Mouse (Mus musculus) naive thymus-derived CD4-positive, alpha-beta T cell, adult 2 months (primary cell): ENCODE results near the gene Slc17a3.

Experiments
- DNase-seq: peaks from one replicate; pipeline ENCODE4 v3.0.0-alpha.2; 2011; ENCODE audit warnings: low read depth

Slc17a3 gene

DNA sequence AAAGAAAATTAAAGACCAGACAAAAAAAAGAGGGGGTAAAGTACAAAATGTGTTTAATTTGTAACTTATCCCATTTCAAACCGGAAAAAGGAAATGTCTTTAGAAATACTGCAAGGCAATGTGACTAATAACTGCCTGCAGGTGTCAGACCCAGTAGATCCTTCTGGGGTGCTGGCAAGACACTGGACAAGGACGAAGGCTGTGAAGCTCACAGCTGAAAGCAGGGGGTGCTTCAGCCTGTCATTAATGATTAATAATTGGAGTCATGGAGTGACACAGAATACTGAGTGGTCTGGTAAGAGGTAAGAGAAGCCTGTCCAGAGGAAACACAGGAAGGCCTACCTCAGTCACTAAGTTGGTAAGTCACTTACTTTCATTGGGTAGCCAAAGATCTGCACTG, at the start of gene Slc17a3:
Gene Slc17a3, plus strand, starts transcription at position 127 of the 400 bp plus-strand sequence.
- DNase-seq, result no peak

DNA sequence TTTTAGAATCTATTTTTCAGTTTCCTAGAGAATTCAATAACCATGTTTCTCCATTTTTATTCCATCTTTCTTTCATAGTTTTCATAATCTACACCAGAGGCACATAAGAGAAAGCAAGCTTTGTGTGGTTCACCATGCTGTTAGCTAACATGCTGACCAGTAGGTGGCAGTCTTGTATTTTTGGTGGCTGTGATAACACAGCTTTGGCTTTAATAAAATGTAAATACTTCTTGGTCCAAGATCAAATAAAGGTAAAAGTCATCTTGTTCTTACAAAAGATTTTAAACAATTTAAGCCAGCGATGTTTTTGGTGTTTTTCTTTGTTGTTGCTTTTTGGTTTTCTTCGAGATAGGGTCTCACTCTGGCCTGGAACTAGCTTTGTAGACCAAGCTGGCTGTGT, 46.7 kb upstream of the Slc17a3 start:
- peak; percentile 69 for DNase-seq

DNA sequence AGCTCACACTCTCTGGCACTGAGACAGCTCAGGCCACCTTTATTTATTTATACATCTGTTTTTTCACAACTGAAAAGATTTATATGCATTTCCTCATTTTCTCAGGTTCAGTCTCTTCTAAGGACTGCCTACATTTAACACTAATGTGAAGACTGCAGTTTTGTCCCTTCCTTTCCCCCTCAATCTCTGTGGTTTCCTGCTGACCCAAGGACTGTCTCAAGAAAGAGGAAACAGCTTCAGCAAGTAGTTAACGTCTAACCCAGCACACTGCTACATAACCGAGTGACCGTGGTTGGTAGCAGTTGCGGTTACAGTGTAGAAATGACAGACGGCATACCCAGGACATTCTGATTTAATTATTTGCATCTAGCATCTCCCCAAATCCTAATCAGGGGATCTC, 39.8 kb upstream of the Slc17a3 start:
- no peak for DNase-seq

DNA sequence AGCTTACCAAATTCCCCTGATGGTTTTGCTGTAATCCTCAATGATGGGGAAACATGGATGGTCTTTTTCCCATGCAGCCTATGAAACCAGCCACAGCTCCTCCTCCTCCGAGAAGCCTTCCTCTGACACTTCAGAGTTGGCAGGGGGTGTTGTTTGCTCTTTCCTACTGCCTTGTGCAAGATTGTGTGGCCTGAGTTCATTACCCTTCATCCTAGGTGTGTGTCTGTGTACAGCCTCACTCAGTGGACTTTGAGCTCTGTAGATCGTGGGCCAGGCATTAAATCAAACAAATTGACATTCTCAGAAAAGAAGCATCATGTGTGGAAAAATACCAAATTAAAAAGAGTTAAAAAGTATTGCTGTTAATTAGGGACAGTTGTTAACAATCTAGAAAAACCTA, 34.7 kb upstream of the Slc17a3 start:
- DNase-seq, result no peak

DNA sequence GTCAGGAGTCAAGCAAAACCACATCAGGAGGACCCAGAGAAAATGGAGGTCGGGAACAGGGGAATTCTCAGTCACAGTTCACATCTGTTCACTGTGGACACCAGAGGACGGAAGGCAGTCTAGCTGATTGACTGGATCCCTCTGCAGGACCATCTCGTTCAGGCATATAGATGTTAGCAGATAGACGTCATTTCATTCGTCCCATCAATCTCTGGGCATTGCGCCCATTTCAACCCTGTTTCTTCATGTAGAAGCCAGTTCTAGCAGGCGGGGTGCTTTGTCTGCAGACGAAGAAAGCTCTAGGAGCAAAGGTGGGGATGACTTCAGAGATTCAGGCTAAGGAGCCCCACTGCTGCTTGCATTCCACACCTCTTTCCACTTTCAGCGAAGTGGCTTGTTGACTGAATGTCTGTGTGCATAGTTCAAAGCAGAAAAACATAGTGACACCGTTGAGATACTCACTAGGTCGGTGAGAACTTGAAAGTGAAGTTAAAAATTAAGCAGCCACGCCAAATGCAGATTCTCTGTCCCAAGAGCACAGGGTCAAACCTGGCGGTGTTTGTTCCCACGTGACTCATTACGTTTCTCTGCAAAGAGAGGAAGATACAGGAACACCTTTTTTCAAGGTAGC, 32.7 kb upstream of the Slc17a3 start, which contains the start of gene Slc17a2:
Gene Slc17a2, plus strand, starts transcription at position 572 of the 631 bp plus-strand sequence.
- DNase-seq, result no peak

DNA sequence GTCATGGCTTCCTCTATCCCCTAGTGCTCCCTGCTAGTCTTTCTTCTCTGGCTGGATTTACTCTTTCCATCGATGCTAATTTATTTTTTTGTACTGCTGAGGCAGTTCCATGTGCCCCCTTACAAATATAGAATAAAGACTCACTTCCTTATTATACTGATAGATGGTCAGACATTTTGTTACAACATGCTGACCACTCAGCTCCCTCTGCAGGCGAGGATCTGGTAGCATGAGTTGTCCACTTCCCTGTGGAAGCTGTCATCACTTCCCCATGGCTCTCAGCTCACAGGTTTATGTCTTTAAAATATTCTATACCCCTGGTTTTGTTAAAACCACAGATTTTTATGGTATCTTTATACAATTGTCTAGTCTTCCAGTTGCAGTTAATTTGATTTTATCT, 23.1 kb upstream of the Slc17a3 start:
- no peak for DNase-seq

DNA sequence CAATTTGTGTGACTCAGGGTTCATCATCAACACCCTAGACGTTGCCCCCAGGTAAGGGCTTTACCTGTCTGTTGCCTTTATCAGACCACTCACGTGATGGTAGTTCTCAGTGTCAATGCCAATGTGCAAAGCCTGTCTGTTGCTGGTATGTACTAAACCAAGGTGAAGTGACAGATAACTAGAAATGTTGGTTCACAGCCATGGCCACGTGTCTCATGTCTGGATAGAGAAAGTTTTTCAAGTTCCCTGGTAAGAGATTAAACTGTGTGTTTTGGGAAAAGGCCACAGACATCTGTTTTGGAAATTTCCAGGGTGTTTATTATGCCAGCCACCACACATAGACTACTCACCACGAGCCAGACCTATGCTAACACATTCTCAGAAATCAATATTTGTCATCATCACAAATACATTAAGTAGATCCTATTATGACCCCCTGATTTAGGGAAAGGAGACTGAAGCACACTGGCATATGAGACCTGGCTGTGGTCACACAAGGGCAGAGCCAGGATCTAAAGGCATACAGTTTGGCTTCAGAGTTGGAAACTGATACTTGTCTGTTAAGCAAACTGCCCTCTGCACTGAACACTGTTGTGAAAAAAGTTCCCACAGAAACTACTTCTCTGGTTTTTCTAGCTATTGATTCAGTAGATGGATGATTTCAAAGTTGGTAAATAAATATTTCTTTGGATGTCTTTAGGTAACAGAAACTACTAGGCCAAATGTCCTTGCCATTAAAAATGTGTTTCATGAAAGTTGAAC, 18.9 kb upstream of the Slc17a3 start:
- no peak for DNase-seq

DNA sequence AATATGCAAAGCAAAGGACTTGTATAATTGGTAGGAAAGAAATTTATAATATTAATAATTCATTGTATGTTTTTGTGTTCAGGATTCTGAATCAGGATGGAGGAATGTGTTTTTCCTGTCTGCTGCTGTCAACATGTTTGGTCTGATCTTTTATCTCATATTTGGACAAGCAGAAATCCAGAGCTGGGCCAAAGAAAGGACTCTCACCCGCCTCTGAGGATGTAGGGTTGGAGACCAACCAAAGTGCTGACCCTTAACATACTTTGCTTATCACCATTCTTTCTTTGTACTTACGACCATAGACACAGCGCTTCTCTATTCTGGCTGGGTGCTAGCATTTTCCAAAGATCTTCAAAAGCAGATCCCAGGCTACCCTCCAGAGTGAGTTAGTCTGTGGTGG, 17.0 kb upstream of the Slc17a3 start:
- no peak for DNase-seq

DNA sequence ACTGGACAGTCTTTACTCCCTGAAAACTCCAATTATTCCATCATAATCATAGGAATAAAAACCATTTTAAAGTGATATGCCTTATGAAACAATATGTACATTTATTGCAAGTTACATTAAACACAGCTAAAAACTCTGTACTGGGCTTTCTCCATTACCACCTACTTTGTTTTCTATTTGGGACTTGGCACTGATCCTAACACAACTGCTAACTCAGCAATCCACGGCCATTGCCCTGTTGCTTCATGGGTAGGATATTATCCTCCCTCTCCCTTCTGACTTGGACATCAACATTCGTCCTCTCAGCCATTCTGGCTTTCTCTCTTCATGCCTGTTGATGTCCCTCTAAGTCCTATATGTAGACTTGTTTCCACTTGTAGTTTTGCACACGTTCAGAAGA, 12.6 kb upstream of the Slc17a3 start:
- no peak for DNase-seq

DNA sequence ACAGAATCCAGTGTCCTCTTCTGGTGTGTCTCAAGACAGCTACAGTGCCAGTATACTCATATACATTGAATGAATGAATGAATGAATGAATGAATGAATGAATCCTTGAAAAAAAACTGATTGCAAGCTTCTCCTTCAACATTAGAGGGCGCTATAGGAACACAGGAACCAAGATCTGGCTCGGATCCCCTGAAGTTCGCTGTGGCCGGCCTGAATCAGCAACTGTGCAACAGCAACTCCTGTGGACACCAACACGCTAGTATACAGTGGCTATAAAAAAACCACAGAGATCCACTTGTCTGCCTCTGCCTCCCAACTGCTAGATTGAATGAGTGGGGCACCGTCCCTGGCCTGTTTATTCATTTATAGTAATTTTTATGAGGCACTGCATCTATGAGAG, 6.2 kb upstream of the Slc17a3 start:
- peak; percentile 13 for DNase-seq

DNA sequence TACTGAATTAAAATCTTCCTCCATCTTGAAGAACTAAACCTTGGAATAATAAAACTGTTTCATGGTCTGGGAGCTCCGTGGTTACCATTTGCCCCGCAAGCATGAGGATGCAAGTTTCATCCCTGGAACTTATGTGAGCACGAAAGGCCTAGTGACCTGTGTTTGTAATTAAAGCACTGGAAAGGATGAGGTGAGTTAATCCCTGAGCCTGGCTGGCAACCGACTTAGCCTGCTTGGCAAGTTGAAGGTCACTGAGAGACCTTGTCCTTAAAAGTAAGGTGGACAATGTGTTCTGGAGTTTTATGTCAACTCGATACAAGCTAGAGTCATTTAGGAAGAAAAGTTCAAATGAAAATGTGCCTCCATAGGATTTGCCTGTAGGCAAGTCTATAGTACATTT, 4.4 kb upstream of the Slc17a3 start:
- DNase-seq, result no peak

DNA sequence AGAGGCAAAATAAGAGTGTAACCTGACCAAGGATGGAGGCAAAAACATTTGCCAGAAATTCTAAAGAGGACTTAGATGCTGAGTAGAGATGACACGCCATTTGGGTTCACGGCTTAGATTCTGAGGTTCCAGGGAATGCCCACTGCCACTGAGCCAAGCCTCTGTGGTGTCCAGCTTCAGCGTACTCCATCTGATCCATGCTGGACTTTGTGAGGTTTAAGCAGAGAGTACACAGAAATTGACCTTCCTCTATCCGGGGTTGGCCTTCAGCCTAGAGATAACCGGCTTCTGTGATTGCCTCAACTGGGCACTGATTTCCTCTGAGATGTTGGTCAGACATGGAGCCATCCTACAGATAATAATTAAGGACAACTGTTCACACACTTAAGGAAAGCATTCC, 2.6 kb upstream of the Slc17a3 start:
- no peak for DNase-seq

DNA sequence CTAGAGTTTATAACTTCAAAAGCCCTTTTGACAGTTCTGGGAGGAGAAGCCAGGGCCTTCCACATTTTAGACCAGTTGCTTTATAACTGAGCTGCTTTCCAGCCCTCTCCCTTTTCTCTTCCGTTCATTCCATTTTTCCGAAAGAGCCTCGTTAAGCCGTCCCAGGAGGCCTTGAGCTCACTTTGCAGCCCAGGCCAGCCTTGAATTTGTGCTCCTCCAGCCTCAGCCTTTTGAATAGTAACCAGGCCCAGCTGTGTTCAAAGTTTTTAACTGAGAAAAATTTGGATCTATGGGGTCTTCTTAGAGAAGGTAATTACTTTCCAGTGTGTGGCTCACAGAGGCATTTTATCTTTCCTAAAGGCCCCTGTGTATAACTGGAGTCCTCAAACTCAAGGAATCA, 6.6 kb downstream of the Slc17a3 start:
- no peak for DNase-seq

DNA sequence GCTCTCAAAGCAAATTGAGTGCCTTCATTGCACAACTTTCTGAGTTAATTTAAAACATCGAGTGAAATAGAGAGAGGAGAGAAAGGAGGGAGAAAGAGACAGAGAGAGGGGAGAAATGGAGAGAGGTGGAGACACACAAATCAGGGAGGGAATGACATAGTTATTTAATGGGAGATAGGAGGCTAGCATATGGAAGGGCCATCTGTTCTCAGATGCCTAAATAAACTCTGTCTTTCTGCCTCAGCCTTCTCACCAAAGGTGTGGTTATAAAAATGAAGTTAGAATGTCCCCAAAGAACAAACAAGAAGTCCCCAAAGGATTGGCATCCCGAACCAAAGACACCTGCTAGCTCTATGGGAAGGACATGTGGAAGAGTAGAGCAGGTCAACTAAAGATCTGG, 10.1 kb downstream of the Slc17a3 start:
- no peak for DNase-seq

DNA sequence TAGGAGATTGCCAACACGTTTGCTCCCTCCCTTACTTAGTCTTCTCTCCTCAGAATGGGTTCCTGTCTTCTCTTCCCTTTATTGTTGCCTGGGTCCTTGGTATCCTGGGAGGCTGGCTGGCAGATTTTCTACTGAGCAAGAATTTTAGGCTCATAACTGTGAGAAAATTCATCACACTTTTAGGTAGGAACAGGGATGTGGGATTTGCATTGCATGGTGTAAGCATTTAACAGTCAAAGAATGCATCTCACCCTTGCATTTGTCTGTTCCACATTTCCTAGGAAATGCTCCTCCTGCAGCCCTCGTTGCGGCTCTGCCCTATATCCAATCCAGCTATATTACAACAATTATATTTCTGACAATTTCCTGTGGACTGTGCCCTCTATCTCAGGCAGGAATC, 17.2 kb downstream of the Slc17a3 start:
- DNase-seq, result no peak

DNA sequence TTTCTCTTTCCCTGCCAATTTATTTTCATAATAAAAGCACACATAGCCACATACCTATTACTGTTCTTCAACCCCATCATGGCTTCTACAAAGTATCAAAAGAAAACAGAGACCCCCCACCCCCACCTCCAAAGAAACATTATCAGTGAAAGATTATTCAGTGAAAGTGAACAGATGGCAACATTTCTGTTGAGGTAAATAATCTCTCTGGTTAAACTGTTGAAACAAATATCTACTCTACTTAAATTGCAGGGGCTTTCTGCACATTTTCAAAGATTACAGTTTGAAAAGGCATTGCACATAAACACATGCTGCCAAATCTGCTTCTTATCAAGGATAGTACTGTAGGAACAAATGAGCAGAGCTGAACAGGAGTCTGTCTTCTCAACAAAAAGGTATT, 22.6 kb downstream of the Slc17a3 start:
- DNase-seq, result no peak

DNA sequence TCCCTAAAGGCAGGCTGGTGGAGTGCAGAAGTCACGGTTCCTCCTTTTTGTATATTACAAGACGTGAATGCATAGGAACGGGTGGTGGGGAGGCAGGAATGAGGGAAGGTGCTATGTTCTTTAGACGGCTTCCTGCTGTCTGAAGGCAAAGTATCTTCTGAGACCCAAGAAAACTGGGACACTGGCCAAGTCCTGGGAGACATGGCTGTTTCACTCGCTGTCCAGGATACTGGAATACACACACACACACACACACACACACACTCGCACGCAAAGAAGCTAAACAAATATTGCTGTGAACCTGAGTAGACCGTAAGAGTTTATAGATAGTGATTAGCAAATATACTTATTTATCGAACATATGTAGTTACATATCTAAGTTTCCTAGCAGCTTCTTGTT, 25.5 kb downstream of the Slc17a3 start:
- DNase-seq, result no peak

DNA sequence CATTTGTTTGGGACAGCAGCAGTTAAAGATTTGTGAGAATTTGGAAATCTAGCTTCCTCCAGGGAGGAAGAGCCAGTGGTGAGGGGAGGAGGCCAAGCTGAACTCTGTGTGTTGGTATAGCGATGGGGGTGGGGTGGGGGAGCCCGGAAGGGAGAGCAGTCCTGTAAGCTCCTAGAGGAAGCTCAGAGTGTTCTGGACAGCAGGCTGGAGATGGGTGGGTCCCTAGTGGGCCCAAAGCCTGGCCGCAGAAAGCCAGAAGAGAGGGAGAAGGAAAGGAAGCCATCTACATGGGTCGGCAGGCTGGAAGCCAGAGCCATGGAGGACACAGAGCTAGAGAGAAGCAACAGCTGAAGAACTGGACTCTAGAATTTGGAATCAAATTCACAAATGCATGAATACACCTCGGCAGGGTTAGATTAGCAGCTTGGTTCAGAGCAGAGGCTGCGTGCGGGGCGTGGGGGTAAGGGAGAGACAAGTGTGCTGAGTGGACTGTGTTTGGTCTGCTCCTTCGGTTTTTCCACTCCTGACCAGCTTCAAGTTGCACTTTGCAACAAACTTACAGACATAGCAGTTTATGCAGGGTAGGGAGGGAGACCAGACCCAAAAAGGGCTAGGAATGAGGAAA, 27.0 kb downstream of the Slc17a3 start:
- no peak for DNase-seq

DNA sequence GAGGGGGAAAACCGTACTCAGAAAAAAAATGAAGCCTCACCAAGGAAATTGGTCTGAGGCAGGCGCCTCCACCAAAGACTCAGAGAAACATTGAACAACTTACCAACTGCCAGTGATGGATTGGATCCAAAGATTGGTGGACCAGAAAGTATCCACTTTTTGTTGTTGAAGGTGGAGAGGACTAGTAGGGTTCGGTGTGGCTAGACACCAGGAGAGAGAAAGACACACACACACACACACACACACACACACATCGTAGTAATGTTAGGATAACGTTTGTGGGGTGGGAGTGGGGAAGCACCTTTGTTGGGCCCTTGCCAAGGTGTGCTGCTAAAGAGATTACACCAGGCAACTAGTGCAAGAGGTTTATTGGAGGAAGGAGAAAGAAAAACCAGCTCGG, 27.8 kb downstream of the Slc17a3 start:
- no peak for DNase-seq

DNA sequence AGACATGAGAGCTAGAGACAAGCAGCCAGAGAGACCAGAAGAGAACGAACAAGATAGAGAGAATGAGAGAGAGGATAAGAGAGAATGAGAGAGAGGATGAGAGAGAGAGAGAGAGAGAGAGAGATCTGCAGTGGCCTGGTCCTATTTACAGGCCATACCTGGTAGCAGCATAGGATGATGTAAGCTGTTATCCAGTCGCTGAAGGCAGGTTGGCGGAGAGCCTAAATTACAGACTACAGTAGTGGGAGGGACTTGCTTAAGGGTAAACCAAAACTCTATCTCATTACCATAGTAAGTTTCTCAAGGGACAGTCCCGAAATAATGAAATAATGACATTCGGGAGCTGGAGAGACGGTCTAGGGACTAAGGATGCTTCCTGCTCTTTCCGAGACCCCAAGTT, 28.2 kb downstream of the Slc17a3 start, which contains the start of gene Slc17a1:
Gene Slc17a1, plus strand, starts transcription at position 346 of the 400 bp plus-strand sequence.
- DNase-seq, result no peak

DNA sequence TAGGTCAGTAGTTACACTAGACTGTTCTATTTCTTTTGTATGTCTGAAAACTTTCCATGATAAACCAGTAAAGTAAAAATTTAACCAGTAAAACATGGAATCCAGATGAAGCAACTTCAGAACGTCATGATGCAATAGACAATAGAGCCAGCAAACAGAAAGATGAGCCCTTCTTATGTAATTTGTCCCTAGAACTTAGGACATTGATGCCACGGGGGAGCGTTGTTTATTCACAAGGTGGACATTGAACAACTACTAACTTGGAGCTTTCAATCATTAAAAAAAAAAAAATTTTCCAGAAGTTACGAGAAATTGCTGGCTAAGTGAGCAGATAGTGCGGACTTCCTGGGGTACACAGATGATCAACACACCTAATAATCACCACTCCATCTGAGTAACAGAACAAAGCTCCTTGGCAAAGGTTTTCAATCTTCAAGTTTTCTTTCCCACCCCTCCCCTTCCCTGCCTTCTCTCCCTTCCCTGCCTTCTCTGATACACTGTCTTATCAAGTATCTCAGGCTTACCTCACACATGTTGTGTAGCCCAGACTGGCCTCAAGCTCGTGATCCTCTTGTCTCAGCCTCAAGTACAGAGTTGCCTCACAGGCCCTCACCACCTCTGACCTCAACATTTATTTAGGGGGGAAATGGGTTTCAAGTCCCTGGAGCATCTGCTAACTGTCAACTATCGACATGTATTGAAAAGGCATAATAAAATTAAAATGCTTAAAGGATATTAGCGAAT, 29.7 kb downstream of the Slc17a3 start:
- no peak for DNase-seq

DNA sequence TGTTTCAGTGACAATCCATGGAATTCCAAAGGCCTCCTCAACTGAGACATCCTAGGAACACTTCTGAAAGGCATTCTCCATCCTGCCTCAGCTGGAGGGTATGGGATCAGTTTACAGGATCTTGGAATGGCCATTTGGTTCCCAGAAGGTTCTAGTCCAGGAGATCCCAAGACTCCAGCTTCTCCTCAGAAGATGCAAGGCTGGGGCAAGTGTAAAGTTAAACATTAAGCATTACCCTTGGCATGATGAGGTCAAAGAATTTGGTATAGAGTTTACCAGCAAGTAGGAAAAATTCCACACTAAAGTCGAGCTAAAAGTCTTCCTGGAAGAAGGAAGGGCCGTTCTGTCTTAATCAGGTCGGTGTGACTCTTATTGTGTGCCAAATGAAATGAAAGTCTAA, 30.8 kb downstream of the Slc17a3 start:
- DNase-seq, result no peak

DNA sequence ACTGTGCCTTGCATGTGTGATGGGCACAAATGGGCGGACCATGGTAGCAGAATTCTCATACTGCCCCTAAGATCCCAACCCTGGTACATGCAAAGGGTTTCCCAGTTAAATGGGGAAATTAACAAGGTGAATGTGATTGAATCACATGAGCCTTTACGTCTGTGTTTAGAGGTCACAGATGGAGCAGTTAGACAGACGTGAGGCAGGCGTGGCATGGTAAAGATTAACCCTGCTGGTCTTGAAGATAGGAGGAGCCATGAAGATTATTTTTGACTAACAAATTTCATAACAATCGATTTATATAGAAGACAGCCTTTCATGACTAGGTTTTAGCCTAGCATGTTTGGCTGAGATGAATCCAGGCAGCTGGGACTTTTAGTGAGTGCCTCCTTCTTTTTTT, 33.9 kb downstream of the Slc17a3 start:
- no peak for DNase-seq
